Mouse (Mus musculus): ENCODE measurements at regions not wholly inside any gene's neighbourhood (a gene's known extent, or its start where the extent isn't known, plus 50 kb on each side); places are given as distances from the start of the nearest gene placed in this dataset.

GRCm38 (mm10) chr13:97824071-97824716 is 63.8 kb upstream of the Gm10260 start:
- peak overlapping the region; percentile 32 for H3K4me3 ChIP-seq (replicated peaks)
- peak overlapping the region; percentile 39 for H3K9ac ChIP-seq (replicated peaks)
- H3K9me3 ChIP-seq (replicated peaks): no peaks in the 10 kb centered on the region
- no peaks in the 10 kb centered on the region for H3K36me3 ChIP-seq
- peak; percentile 77 for ATAC-seq (ENCODE audit: low FRiP score)
- peak overlapping the region; percentile 67 for H3K4me2 ChIP-seq
- peaks cover 41% of the 10 kb centered on the region for H3K4me1 ChIP-seq
- WGBS: 14% methylated on average over 20 of the region's 20 CpGs
- H3K27ac ChIP-seq (replicated peaks): peak overlapping the region; percentile 79
- H3K27me3 ChIP-seq (replicated peaks): no peaks in the 10 kb centered on the region

- WGBS: 37% methylated on average over 2 of the region's 2 CpGs
- Histone ChIP-seq H3K27ac (replicated peaks) (no peak overlapping the region), H3K4me2 (no peak overlapping the region)
Observed at GRCm38 (mm10) chr13:97821630-97822029, 61.2 kb upstream of the Gm10260 start.

DNA sequence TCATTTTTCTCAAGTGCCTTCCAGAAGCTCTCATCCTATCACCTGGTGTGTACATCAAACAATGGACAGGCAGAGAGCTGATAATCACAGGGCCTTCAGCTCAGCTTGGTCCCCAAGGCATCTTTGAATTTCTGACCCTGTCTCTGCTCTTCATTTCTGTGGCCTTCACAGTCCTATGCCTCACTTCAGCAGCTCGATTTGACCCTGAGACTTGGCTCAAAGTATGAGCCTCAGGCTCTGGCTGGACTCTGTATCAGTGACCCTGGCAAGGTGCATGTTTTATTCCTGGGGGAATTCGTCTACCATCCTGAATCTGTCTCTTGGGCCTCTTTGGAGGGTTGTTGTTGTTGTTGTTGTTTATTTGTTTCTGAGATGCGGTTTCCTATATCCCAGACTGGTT is 60.6 kb upstream of the Gm10260 start:
- no peak for ATAC-seq (ENCODE audit: low FRiP score)
- WGBS: 77% methylated on average over 3 of the region's 3 CpGs
- H3K4me1 ChIP-seq: peaks cover 36% of the 10 kb centered on the region
- no peak overlapping the region for H3K27ac ChIP-seq (replicated peaks)
- H3K27me3 ChIP-seq (replicated peaks): no peaks in the 10 kb centered on the region
- H3K36me3 ChIP-seq: no peaks in the 10 kb centered on the region
- no peak overlapping the region for H3K9ac ChIP-seq (replicated peaks)
- no peak overlapping the region for H3K4me3 ChIP-seq (replicated peaks)
- H3K4me2 ChIP-seq: no peak overlapping the region
- no peaks in the 10 kb centered on the region for H3K9me3 ChIP-seq (replicated peaks)

More at GRCm38 (mm10) chr13:97821630-97822029, 61.2 kb upstream of the Gm10260 start:
- no peaks in the 10 kb centered on the region for H3K9me3 ChIP-seq (replicated peaks)
- H3K27me3 ChIP-seq (replicated peaks): no peaks in the 10 kb centered on the region
- no peak for ATAC-seq (ENCODE audit: low FRiP score)
- no peak overlapping the region for H3K4me3 ChIP-seq (replicated peaks)
- H3K9ac ChIP-seq (replicated peaks): no peak overlapping the region
- H3K4me1 ChIP-seq: peaks cover 41% of the 10 kb centered on the region
- no peaks in the 10 kb centered on the region for H3K36me3 ChIP-seq

DNA sequence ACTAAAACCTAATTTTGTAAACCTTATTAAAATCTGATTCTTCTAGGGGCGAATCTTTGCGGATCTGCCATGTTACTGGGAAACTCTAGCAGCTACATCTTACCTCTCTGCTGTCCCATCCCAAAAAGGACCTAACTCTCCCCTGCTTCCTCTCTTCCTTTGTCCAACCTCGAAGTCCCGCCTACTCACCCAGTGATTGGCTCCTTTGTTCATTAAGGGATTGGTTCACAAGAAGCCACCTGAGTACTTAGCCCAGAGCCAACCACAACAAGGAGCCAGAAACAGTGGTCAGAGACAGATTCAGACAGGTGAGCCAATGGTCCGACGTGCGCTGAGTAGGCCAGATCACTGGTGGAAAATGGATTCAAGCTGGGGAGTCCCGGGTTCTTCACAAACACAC is 60.0 kb upstream of the Gm10260 start:
- H3K4me1 ChIP-seq: peaks cover 30% of the 10 kb centered on the region
- no peak overlapping the region for H3K27ac ChIP-seq (replicated peaks)
- 94% methylated on average over 8 of the region's 8 CpGs for WGBS
- H3K9me3 ChIP-seq (replicated peaks): no peaks in the 10 kb centered on the region
- no peak overlapping the region for H3K4me3 ChIP-seq (replicated peaks)
- H3K36me3 ChIP-seq: no peaks in the 10 kb centered on the region
- ATAC-seq (ENCODE audit: low FRiP score): no peak
- H3K9ac ChIP-seq (replicated peaks): no peak overlapping the region
- H3K27me3 ChIP-seq (replicated peaks): no peaks in the 10 kb centered on the region
- no peak overlapping the region for H3K4me2 ChIP-seq

DNA sequence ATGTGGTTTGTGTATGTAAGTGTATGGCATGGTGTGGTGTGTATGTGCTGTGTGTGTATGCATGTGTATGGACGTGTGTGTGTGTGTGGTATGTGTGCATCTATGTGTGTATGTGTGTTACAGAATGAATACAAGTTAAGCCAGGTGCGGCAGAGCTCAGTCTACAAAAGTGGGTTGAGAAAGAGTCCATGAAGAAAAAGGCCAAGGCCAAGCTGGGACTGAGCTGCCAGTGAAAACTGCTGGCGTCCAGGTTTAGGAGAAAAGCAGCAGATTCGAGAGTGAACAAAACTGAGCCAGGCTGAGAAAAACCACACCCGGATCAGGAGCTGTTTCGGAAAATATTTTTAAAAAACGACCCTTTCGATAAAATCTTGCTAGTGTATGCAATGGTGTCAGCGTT is 58.6 kb upstream of the Gm10260 start:
- no peak for ATAC-seq (ENCODE audit: low FRiP score)
- Histone ChIP-seq H3K4me1 (peaks cover 17% of the 10 kb centered on the region), H3K36me3 (no peaks in the 10 kb centered on the region), H3K4me2 (no peak overlapping the region), H3K9ac (replicated peaks) (no peak overlapping the region), H3K27me3 (replicated peaks) (no peaks in the 10 kb centered on the region), H3K9me3 (replicated peaks) (no peaks in the 10 kb centered on the region), H3K4me3 (replicated peaks) (no peak overlapping the region), H3K27ac (replicated peaks) (no peak overlapping the region)
- 89% methylated on average over 9 of the region's 9 CpGs for WGBS

- Histone ChIP-seq H3K27me3 (replicated peaks) (no peaks in the 10 kb centered on the region), H3K4me3 (replicated peaks) (no peak overlapping the region), H3K4me1 (0 out of 2 replicates have a peak, but pooled peaks cover 3% of the 10 kb centered on the region), H3K36me3 (no peaks in the 10 kb centered on the region), H3K9ac (replicated peaks) (no peak overlapping the region), H3K9me3 (replicated peaks) (no peaks in the 10 kb centered on the region), H3K27ac (replicated peaks) (no peak overlapping the region), H3K4me2 (no peak overlapping the region)
- no peak for ATAC-seq (ENCODE audit: low FRiP score)
- 91% methylated on average over 3 of the region's 3 CpGs for WGBS
Observed at GRCm38 (mm10) chr13:97816923-97817322, 56.5 kb upstream of the Gm10260 start.
